Mouse (Mus musculus) stomach, postnatal 0 days (tissue): ENCODE measurements around the gene Tbcel. TPM values are rescaled to one million over a fixed set of nuclear protein-coding genes. Genes with fewer than 3 reads are reported as not detected.
A peak's percentile ranks its signal among the peaks of the same experiment; 100 is the strongest.

Experiments used
- ATAC-seq: fragments of 200-750 bp; cut with Nextera tagmentation; 2 replicates; pipeline ENCODE4 v1.8.0; 2017; ENCODE audit not compliant: low FRiP score, low TSS enrichment
- DNase-seq: peaks from one replicate; pipeline ENCODE4 v3.0.0-alpha.2; 2016; ENCODE audit warnings: low spot score
- H3K27ac ChIP-seq: fragments of 300-500 bp; sonication (generic); replicated peaks from 2 replicates; pipeline ENCODE4 v1.5.1; 2014; ENCODE audit warnings: mild to moderate bottlenecking, control low read depth
- H3K27me3 ChIP-seq: fragments of 300-500 bp; sonication (generic); 2 replicates; pipeline ENCODE4 v1.6.1; 2014; ENCODE audit warnings: low read length; ENCODE audit not compliant: control insufficient read depth, insufficient read depth
- H3K36me3 ChIP-seq: fragments of 300-500 bp; sonication (generic); 2 replicates; pipeline ENCODE4 v1.6.1; 2014; ENCODE audit warnings: low read length, mixed read lengths; ENCODE audit not compliant: control insufficient read depth, insufficient read depth
- H3K4me1 ChIP-seq: fragments of 300-500 bp; sonication (generic); replicated peaks from 2 replicates; pipeline ENCODE4 v1.6.1; 2014; ENCODE audit warnings: antibody characterized with exemption; ENCODE audit not compliant: control insufficient read depth, insufficient read depth
- H3K4me2 ChIP-seq: fragments of 300-500 bp; sonication (generic); replicated peaks from 2 replicates; pipeline ENCODE4 v1.6.1; 2014; ENCODE audit warnings: low read depth, mild to moderate bottlenecking, control low read depth, moderate library complexity
- H3K4me3 ChIP-seq: fragments of 300-500 bp; sonication (generic); 2 replicates; pipeline ENCODE4 v1.5.1; 2014; ENCODE audit warnings: low read depth, low read length, control low read depth
- H3K9ac ChIP-seq: fragments of 300-500 bp; sonication (generic); 2 replicates; pipeline ENCODE4 v1.6.1; 2014; ENCODE audit warnings: mild to moderate bottlenecking, low read length, control low read depth, mixed read lengths
- H3K9me3 ChIP-seq: fragments of 300-500 bp; sonication (generic); 2 replicates; pipeline ENCODE4 v1.6.1; 2016; ENCODE audit warnings: low read length; ENCODE audit not compliant: control insufficient read depth
- CTCF ChIP-seq: IDR thresholded peaks from 2 replicates; pipeline ENCODE4 v1.5.1; 2016; ENCODE audit warnings: antibody characterized with exemption, low read depth, mild to moderate bottlenecking, moderate library complexity
- EP300 ChIP-seq: optimal IDR thresholded peaks from 2 replicates; pipeline ENCODE3; 2016; ENCODE audit warnings: antibody characterized with exemption
- WGBS: fragments of 180-500 bp; shearing (Covaris S2); extraction: QIAGEN DNeasy Blood & Tissue Kit; methylation state at CpG from one replicate; pipeline ENCODE4 v1.1.7; 2014; 5-methylcytosine and 5-hydroxymethylcytosine counted together
- polyA plus RNA-seq: library from polyadenylated mRNA; unstranded; fragments of >200 nt; fragmentation: Nextera tagmentation; extraction: Ambion mirVana; gene quantifications from 2 replicates; pipeline ENCODE4 v1.2.1, GENCODE M21; 2015

Gene Tbcel
- polyA plus RNA-seq, 1 experiment from 2014 or later, result 3.0 TPM

GRCm38 (mm10) chr9:42428060-42428924 is 79.3 kb downstream of the Tbcel start:
- DNase-seq (no peak), ATAC-seq (peak; percentile 42; the same call in 1 of the 2 replicates)
- 61% methylated on average over 12 of the region's 12 CpGs for WGBS

DNA sequence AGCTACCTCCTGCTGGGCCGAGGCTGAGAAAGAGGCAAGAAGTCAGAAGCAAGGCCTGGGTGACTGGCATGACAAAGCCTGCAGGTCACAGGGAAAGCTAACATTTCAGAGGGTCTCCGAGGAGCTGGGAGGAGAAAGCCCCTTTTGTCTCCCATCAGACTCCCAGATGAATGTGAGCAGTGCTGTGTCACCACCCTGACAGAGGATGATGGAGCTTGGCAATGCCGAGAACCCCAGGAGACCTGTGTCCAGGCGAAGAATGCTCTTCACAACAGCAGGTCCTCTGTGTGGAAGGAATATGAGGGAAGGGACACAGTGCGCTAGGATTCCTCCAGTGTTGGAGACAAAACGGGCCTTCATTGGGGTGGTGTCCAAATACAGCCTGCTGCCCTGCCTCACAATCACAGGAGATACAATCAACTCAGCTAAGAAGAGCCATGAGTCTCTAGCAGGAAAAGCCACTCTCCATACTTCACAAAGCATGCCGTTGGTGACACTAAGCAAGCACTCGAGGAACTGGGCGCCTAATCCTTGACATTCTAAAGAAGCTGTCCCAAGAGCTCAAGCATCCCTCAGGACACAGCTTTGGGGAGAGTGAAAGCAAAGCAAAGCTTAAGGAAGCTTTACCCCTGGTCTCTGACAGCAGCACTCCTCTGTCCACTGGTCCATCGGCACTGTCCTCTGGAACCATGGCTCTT is 80.8 kb downstream of the Tbcel start:
- no peaks in the 10 kb centered on the region for H3K4me1 ChIP-seq
- H3K4me2 ChIP-seq, result no peak overlapping the region
- no peak overlapping the region for H3K27ac ChIP-seq
- no peak overlapping the region for H3K4me3 ChIP-seq
- TF ChIP-seq EP300 (no peak), CTCF (no peak)
- H3K9ac ChIP-seq, result no peak overlapping the region
- DNase-seq, result no peak
- no peak for ATAC-seq
- 72% methylated on average over 10 of the region's 10 CpGs for WGBS
- H3K27me3 ChIP-seq, result no peaks in the 10 kb centered on the region
- H3K9me3 ChIP-seq, result no peaks in the 10 kb centered on the region
- no peaks in the 10 kb centered on the region; the same call in 1 of the 2 replicates for H3K36me3 ChIP-seq

More at GRCm38 (mm10) chr9:42428060-42428924, 79.3 kb downstream of the Tbcel start:
- Histone ChIP-seq H3K9ac (no peak overlapping the region), H3K9me3 (no peaks in the 10 kb centered on the region), H3K4me3 (no peak overlapping the region), H3K4me2 (no peak overlapping the region), H3K36me3 (peaks cover 4% of the 10 kb centered on the region; the same call in 1 of the 2 replicates), H3K27me3 (no peaks in the 10 kb centered on the region), H3K27ac (no peak overlapping the region), H3K4me1 (no peaks in the 10 kb centered on the region)
- TF ChIP-seq EP300 (no peak), CTCF (no peak)

- TF ChIP-seq CTCF (no peak), EP300 (no peak)
- H3K9ac ChIP-seq, result no peak overlapping the region
- no peaks in the 10 kb centered on the region for H3K9me3 ChIP-seq
- H3K36me3 ChIP-seq, result no peaks in the 10 kb centered on the region
- 63% methylated on average over 2 of the region's 2 CpGs for WGBS
- H3K4me1 ChIP-seq, result no peaks in the 10 kb centered on the region
- no peak overlapping the region for H3K4me3 ChIP-seq
- no peak overlapping the region for H3K27ac ChIP-seq
- H3K4me2 ChIP-seq, result no peak overlapping the region
- DNase-seq (no peak), ATAC-seq (no peak)
- H3K27me3 ChIP-seq, result no peaks in the 10 kb centered on the region
Observed at GRCm38 (mm10) chr9:42423649-42424048, 84.0 kb downstream of the Tbcel start.

DNA sequence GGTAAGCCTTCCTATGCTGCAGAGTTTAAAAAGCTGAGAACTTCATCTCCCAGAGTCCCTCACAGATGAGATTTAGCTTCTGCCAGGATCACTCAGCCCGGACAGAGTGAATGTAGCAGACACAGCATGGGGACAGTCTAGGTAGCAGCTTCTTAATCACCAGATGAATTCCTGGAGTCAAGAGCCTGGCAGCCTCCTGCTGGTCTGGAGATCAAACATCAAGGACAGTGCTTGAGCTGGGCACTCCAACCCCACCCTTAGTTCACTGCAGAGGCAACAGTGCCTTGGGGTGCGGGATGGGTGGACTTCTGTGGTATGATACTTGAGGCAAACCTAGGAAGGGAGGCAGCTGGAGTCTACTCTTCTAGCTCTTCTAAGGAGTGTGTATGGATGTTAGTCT is 87.9 kb downstream of the Tbcel start:
- no peak for DNase-seq
- TF ChIP-seq EP300, result no peak

GRCm38 (mm10) chr9:42418786-42419185 is 88.8 kb downstream of the Tbcel start:
- Histone ChIP-seq H3K9ac (no peak overlapping the region), H3K4me2 (no peak overlapping the region), H3K27me3 (no peaks in the 10 kb centered on the region), H3K4me1 (no peaks in the 10 kb centered on the region), H3K4me3 (no peak overlapping the region), H3K9me3 (no peaks in the 10 kb centered on the region), H3K27ac (no peak overlapping the region), H3K36me3 (no peaks in the 10 kb centered on the region)
- 85% methylated on average over 5 of the region's 5 CpGs for WGBS
- ATAC-seq, result no peak
- TF ChIP-seq EP300 (no peak), CTCF (no peak)
- DNase-seq, result no peak

More for the DNA sequence above, 87.9 kb downstream of the Tbcel start:
- Histone ChIP-seq H3K9ac (no peak overlapping the region), H3K36me3 (no peaks in the 10 kb centered on the region), H3K4me2 (no peak overlapping the region), H3K27me3 (no peaks in the 10 kb centered on the region), H3K4me3 (no peak overlapping the region), H3K4me1 (no peaks in the 10 kb centered on the region), H3K9me3 (no peaks in the 10 kb centered on the region), H3K27ac (no peak overlapping the region)
- no peak for ATAC-seq
- WGBS, result 86% methylated on average over 2 of the region's 2 CpGs
